Comparison of ENCODE assay signal across 24 mouse cellular contexts in genomic region chr19:28900771-28901170, GRCm38 (mm10).
"Had no signal": no experiment of that assay in that cellular context is flagged by ENCODE, and none has a peak within 500 bp of the region (broad histone marks: within the 10 kb centered on the region; RNA-seq: fewer than 3 reads in every experiment).

No protein-coding gene starts in this region.

- H3K4me3 ChIP-seq: limb, embryonic 10.5 days; limb, embryonic 12.5 days; limb, embryonic 13.5 days; limb, embryonic 15.5 days; liver, embryonic 12.5 days; liver, embryonic 13.5 days; liver, embryonic 15.5 days; lung, embryonic 15.5 days; midbrain, embryonic 10.5 days; midbrain, embryonic 12.5 days; midbrain, embryonic 13.5 days; midbrain, embryonic 15.5 days; myocyte had no signal

- DNase-seq: liver; liver, embryonic 13.5 days; liver, postnatal 0 days; lung, adult 18-20 months; lung, adult 2 months; lung, embryonic 14.5 days; lung, postnatal 10 days; lung, postnatal 14 days; lung, postnatal 36 days; midbrain, embryonic 14.5 days had no signal

- H3K27ac ChIP-seq: limb, embryonic 10.5 days; limb, embryonic 12.5 days; limb, embryonic 13.5 days; limb, embryonic 15.5 days; liver, embryonic 12.5 days; liver, embryonic 13.5 days; liver, embryonic 14.5 days; liver, embryonic 15.5 days; lung, embryonic 15.5 days; macrophage; midbrain, embryonic 10.5 days; midbrain, embryonic 12.5 days; midbrain, embryonic 13.5 days; midbrain, embryonic 15.5 days had no signal
